Mouse (Mus musculus) small intestine, adult 2 months (tissue): Measurements from ENCODE around the gene Nfkbid. TPM values are rescaled to one million over a fixed set of nuclear protein-coding genes. Genes with fewer than 3 reads are reported as not detected.

Experiments
- H3K27ac ChIP-seq: fragments of 200-500 bp; 2 replicates; pipeline ENCODE4 v1.5.1; 2012; ENCODE audit warnings: low read depth, low read length, control low read depth, inconsistent platforms; ENCODE audit not compliant: insufficient read depth
- H3K27me3 ChIP-seq: fragments of 200-500 bp; 2 replicates; pipeline ENCODE4 v1.6.1; 2012; ENCODE audit warnings: mild to moderate bottlenecking, moderate library complexity, low read length, inconsistent platforms; ENCODE audit not compliant: control insufficient read depth, insufficient read depth
- H3K36me3 ChIP-seq: fragments of 200-500 bp; 2 replicates; pipeline ENCODE4 v1.6.1; 2012; ENCODE audit warnings: mild to moderate bottlenecking, low read length, control low read depth, inconsistent platforms; ENCODE audit not compliant: control insufficient read depth, insufficient read depth
- H3K4me1 ChIP-seq: fragments of 200-500 bp; 2 replicates; pipeline ENCODE4 v1.6.1; 2012; ENCODE audit warnings: low read length, inconsistent platforms, mixed read lengths; ENCODE audit not compliant: control insufficient read depth, insufficient read depth, insufficient read length
- H3K4me3 ChIP-seq: fragments of 200-500 bp; 2 replicates; pipeline ENCODE4 v1.5.1; 2012; ENCODE audit warnings: low read depth, mild to moderate bottlenecking, control low read depth, inconsistent platforms, low read length, moderate library complexity
- CTCF ChIP-seq: fragments of 200-500 bp; IDR thresholded peaks from 2 replicates; pipeline ENCODE4 v1.5.1; 2012; ENCODE audit warnings: low read depth, mild to moderate bottlenecking, control low read depth, inconsistent platforms, low read length, moderate library complexity, mixed read lengths; ENCODE audit not compliant: insufficient replicate concordance, insufficient read length; ENCODE audit errors: extremely low read depth
- POLR2A ChIP-seq: fragments of 200-500 bp; IDR thresholded peaks from 2 replicates; pipeline ENCODE4 v1.6.1; 2012; ENCODE audit warnings: low read depth, mild to moderate bottlenecking, control low read depth, inconsistent platforms, low read length, moderate library complexity
- WGBS: fragments of 180-500 bp; shearing (Covaris S2); methylation state at CpG from one replicate; pipeline ENCODE4 v1.1.7; 2018; 5-methylcytosine and 5-hydroxymethylcytosine counted together
- polyA plus RNA-seq: library from polyadenylated mRNA; depleted of rRNA; stranded (reverse); fragments of >200 nt; gene quantifications from 2 replicates; pipeline ENCODE4 v1.2.3, GENCODE M21; 2012; rRNA removed

Gene Nfkbid
- 5.0 and 9.2 TPM in 2 replicates for polyA plus RNA-seq

DNA sequence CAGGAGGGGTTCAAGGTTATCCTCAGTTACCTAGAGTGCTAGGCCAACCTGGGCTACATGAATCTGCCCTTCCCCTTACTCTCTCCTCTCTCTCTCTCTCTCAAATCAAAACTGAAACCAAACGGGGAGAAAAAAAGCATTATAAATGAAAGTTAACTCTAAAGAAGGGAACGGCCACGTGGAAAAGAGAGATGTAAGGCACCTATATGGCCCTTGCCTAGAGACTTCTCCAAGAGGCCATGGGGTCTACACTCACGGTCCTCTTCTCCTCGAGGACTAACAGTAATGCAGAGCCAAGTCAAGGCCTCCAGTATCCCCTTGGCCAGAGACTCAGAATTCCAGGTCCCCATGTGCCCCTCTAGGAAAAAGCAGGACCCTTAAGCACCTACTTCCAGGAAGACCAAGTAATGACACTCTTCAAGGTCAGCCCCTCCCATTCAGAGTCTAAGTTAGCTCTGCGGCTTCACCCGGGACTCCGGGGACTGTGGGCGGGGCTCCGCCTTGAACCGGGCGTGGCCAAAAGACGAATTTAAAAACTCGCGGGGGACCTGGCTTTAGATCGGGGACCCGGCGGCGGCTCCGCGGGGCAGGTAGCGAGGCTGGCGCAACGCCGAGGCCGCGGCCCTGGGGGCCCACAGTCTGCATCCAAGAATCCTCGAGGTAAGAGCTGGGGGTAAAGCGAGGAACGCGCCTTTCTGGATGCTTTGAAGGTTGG, at the start of gene Nfkbid:
TSS of gene Nfkbid (plus strand) at position 558 of the 715 bp plus-strand sequence.
- Histone ChIP-seq H3K27ac (peak within 1 kb of the TSS; percentile 84), H3K36me3 (peaks cover 21% of the 10 kb centered on the region), H3K27me3 (no peaks in the 10 kb centered on the region), H3K4me1 (peaks cover 3% of the 10 kb centered on the region; the same call in 1 of the 2 replicates), H3K4me3 (peak within 1 kb of the TSS; percentile 79)
- TF ChIP-seq POLR2A (peak; percentile 72), CTCF (no peak)
- WGBS: 3% methylated on average over 31 of the region's 31 CpGs

DNA sequence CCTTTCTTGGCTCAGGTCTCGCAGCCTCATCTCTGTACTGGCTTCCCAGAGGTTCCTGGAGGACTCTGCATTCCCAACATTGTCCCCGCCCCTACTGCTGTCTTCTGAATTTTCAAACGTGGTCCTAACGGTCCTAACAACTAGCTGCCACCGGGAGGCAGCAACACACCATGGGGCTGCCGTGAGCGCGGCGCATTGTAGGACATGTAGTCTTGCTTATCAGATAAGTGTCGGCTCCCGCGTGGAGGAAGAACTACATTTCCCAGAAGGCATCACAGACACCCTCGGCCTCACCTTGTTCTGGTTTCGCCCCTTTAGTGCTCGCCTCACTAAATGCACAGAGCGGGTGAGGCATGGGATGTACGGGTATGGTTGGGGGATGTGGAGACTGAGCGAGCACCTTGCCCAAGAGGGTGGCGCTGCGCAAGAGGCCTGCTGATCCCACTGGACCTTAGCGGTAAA, 48.0 kb upstream of the Nfkbid start:
- WGBS: under 1% methylated on average over 21 of the region's 21 CpGs
- TF ChIP-seq POLR2A (no peak), CTCF (peak; percentile 96)
- no peaks in the 10 kb centered on the region for H3K27me3 ChIP-seq
- H3K36me3 ChIP-seq: no peaks in the 10 kb centered on the region
- no peak overlapping the region for H3K27ac ChIP-seq
- peaks cover 12% of the 10 kb centered on the region; the same call in 1 of the 2 replicates for H3K4me1 ChIP-seq
- H3K4me3 ChIP-seq: peak overlapping the region; percentile 82

DNA sequence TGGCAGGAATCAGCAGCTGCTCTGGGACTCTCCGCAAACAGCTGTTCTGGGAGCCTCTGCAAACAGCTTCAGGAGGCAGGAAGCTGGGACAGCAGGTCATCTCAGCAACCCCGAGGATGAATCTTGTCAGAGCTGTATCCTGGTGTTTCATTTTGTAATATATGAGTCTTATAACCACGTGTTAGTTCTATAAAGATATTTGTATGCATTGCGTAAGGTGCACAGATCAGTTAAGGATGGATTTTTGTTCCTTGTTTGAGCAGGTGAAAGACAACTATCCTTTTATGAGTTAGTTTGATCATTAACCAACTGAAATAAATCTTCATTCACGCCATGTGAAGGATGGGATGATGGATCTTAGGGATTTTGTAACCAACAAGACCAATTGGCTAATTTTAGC, 41.5 kb upstream of the Nfkbid start:
- Histone ChIP-seq H3K4me1 (peaks cover 12% of the 10 kb centered on the region; the same call in 1 of the 2 replicates), H3K4me3 (no peak overlapping the region), H3K27me3 (no peaks in the 10 kb centered on the region), H3K36me3 (no peaks in the 10 kb centered on the region), H3K27ac (peak overlapping the region; percentile 39)
- 15% methylated on average over 5 of the region's 5 CpGs for WGBS
- TF ChIP-seq CTCF (no peak), POLR2A (no peak)

DNA sequence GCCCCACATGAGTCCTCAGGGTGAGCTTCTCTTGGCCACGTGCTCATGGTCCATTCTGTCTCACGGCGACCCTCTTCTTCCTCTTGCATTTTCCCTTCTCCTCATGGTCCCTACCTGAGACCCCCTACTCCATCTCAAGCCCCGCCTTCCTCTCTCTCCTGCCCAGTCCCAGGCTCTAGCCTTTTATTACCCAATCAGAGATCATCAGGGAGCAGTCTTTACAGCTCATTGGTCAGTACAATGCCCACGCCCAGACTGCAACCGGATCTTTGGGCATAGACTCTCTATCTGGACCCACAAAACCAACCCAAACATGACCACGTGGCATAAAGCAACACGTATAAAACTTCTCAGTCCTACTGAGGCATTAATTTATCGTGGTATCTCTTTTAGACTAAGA, 37.4 kb upstream of the Nfkbid start:
- Histone ChIP-seq H3K27ac (no peak overlapping the region), H3K36me3 (no peaks in the 10 kb centered on the region), H3K4me3 (no peak overlapping the region), H3K27me3 (no peaks in the 10 kb centered on the region), H3K4me1 (no peaks in the 10 kb centered on the region; the same call in 1 of the 2 replicates)
- 83% methylated on average over 9 of the region's 9 CpGs for WGBS
- TF ChIP-seq POLR2A: no peak
- no peak for TF ChIP-seq CTCF

DNA sequence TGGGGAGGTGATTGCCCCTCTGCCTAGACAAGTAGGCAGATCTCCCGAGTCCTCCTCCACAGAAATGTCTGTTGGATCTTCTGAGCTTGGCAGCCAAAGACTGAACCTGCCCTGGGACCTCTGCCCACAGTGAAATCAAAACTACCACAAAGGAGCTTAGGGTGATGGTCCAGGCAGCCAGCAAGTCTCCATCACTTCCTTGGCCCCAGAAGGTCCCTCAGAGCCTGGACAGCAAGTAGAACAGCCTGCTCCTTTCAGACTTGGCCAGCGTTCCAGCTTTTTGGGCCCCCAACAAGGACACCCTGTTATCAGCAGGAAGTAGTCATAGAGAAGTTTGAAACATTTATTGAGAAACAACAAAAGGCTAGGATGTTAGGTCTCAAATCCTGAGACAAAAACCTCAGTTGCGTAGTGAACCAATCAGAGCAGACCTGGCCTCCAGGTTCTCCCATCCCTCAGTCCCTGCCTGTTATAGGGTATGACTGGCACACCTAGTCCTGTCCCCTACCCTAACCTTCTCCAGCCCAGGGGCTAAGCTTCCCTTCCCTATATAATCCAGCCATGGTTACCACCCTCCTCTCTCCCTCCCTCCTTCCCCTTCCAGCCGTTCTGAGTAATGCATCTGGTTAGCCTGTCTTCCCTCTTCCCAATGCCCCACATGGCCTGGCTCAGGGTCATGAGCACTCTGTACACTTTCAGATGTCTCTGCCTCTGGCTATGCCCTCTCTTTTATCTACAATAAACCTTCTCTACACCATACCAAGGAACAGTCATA, 28.6 kb upstream of the Nfkbid start:
- Histone ChIP-seq H3K4me1 (no peaks in the 10 kb centered on the region), H3K27ac (peak overlapping the region; percentile 82), H3K36me3 (no peaks in the 10 kb centered on the region), H3K4me3 (no peak overlapping the region), H3K27me3 (no peaks in the 10 kb centered on the region)
- no peak for TF ChIP-seq POLR2A
- TF ChIP-seq CTCF: no peak
- WGBS: 57% methylated on average over 4 of the region's 4 CpGs

DNA sequence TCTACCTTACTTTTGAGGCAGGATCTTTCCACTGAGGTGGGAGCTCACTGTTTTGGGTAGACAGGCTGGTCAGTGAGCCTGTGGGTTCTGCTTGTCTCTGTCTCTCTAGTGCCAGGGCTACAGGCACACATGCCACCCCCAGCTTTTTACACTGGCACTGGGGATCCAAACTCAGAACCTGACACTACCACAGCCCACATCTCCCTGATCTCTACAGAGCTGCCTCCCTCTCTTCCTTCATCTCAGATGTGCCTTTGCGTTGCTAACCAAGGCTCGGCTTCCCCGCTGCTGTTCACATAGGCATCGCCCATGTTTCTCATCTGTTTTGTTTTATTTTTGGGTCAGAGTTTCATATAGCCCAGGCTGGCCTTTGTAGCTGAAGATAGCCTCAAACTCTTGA, 27.9 kb upstream of the Nfkbid start:
- Histone ChIP-seq H3K4me1 (no peaks in the 10 kb centered on the region), H3K27ac (peak overlapping the region; percentile 82), H3K27me3 (no peaks in the 10 kb centered on the region), H3K36me3 (no peaks in the 10 kb centered on the region), H3K4me3 (no peak overlapping the region)
- 81% methylated on average over 4 of the region's 4 CpGs for WGBS
- no peak for TF ChIP-seq CTCF

DNA sequence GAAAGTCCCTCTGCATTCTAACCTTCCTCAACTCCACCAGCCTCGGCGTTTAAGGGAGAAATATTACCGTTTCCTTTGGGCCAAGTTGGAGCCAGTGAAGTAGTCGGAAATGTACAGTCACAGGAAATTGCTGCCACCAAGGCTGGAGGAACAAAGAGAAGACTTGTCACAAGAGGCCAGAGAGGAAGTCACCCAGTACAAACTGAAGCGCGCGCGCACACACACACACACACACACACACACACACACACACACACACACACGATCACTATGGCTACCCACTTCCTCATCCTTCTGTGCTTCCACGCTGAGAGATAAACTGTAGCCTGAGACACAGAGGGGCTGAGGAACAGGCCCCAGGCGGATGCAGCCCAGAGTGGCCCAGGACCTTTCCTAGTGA, 27.2 kb upstream of the Nfkbid start:
- Histone ChIP-seq H3K4me3 (no peak overlapping the region), H3K27ac (peak overlapping the region; percentile 82), H3K27me3 (no peaks in the 10 kb centered on the region), H3K4me1 (no peaks in the 10 kb centered on the region), H3K36me3 (no peaks in the 10 kb centered on the region)
- TF ChIP-seq POLR2A: no peak
- TF ChIP-seq CTCF: no peak
- 41% methylated on average over 11 of the region's 11 CpGs for WGBS
